Mouse (Mus musculus) neural tube, embryonic 12.5 days (tissue): ENCODE results near the gene Dusp6. TPM values are rescaled to one million over a fixed set of nuclear protein-coding genes. Genes with fewer than 3 reads are reported as not detected.

Experiments
- ATAC-seq: fragments of 200-750 bp; cut with Nextera tagmentation; 2 replicates; pipeline ENCODE4 v1.8.0; 2017; ENCODE audit warnings: low read depth, mild to moderate bottlenecking, moderate TSS enrichment, moderate library complexity; ENCODE audit not compliant: low FRiP score
- H3K27ac ChIP-seq: fragments of 300-500 bp; sonication (generic); 2 replicates; pipeline ENCODE4 v1.5.1; 2016
- H3K27me3 ChIP-seq: fragments of 300-500 bp; sonication (generic); replicated peaks from 2 replicates; pipeline ENCODE4 v1.6.1; 2016; ENCODE audit warnings: mild to moderate bottlenecking
- H3K36me3 ChIP-seq: fragments of 300-500 bp; sonication (generic); 2 replicates; pipeline ENCODE4 v1.6.1; 2016; ENCODE audit warnings: mild to moderate bottlenecking
- H3K4me1 ChIP-seq: fragments of 300-500 bp; sonication (generic); 2 replicates; pipeline ENCODE4 v1.6.1; 2016
- H3K4me2 ChIP-seq: fragments of 300-500 bp; sonication (generic); replicated peaks from 2 replicates; pipeline ENCODE4 v1.6.1; 2016; ENCODE audit warnings: mild to moderate bottlenecking
- H3K4me3 ChIP-seq: fragments of 300-500 bp; sonication (generic); 2 replicates; pipeline ENCODE4 v1.5.1; 2016
- H3K9ac ChIP-seq: fragments of 300-500 bp; sonication (generic); 2 replicates; pipeline ENCODE4 v1.6.1; 2016; ENCODE audit warnings: mild to moderate bottlenecking
- H3K9me3 ChIP-seq: fragments of 300-500 bp; sonication (generic); 2 replicates; pipeline ENCODE4 v1.6.1; 2016; ENCODE audit warnings: mild to moderate bottlenecking
- WGBS: fragments of 180-500 bp; shearing (Covaris S2); methylation state at CpG from one replicate; pipeline ENCODE4 v1.1.7; 2016; 5-methylcytosine and 5-hydroxymethylcytosine counted together
- polyA plus RNA-seq: library from polyadenylated mRNA; unstranded; fragments of >200 nt; fragmentation: Nextera tagmentation; extraction: Ambion mirVana; gene quantifications from 2 replicates; pipeline ENCODE4 v1.2.1, GENCODE M21; 2016

Dusp6 gene
- polyA plus RNA-seq, 1 experiment from 2014 or later = 38.7 TPM

DNA sequence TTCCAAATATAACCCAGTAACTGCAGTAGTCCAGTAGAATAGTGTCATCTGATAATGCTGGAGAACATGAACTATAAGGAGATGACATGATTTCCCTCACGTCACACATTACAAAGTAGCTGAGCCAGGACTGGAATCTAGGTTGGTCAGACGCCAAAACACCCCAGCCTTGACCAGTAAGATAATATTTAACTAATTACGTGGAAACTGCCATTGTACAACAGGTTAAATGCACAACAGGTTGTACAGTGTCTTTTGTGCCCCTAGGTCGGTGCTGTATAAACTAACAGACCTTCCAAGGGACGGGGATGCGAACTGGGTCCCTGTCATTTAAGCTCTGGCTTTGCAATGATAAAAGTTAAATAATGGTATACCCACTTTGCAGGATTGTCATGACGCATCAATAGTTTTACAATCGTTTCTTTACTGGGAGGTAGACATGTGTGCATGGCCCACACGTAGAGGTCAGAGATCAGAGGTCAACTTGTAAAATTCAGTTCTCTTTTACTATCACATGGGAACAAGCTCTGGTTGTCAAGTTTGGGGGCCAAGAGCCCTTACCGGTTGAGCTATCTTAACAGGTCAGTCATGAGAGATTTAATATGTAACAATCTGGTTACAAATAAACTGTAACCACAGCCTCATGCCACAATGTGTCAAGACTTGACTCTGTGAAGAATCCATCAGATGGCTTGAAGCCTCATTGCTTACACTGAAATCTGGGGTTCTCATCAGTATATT, 7.0 kb upstream of the Dusp6 start:
- Histone ChIP-seq H3K4me1 (0 out of 2 replicates have a peak, but pooled peaks cover 2% of the 10 kb centered on the region), H3K27me3 (no peaks in the 10 kb centered on the region)
- WGBS = 85% methylated on average over 10 of the region's 10 CpGs

DNA sequence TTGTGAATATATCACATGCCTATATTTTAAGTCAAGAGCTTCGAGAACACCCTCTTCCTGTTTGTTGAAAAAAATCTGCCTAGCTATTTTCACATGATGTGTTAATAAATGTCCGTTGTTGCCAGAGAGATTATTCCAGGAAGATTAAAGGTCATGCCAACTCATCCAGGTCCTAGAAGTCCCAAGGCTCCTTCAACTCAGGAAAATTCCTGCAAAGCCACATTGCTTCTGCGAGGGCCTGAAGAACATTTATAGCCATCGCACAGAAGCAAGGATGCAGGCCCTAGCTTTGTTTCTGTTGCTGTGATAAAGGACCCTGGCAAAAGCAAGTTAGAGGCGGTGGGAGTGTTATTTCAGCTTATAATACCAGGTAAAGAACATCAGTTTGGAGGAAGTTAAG, 5.5 kb upstream of the Dusp6 start:
- Histone ChIP-seq H3K4me3 (no peak overlapping the region), H3K27ac (no peak overlapping the region), H3K4me2 (no peak overlapping the region), H3K4me1 (peaks cover 12% of the 10 kb centered on the region), H3K9ac (no peak overlapping the region), H3K9me3 (no peaks in the 10 kb centered on the region), H3K36me3 (no peaks in the 10 kb centered on the region), H3K27me3 (no peaks in the 10 kb centered on the region)
- WGBS = 83% methylated on average over 5 of the region's 5 CpGs
- no peak for ATAC-seq

More for the DNA sequence above, 7.0 kb upstream of the Dusp6 start:
- Histone ChIP-seq H3K9ac (no peak overlapping the region), H3K9me3 (no peaks in the 10 kb centered on the region), H3K27ac (no peak overlapping the region), H3K4me3 (no peak overlapping the region), H3K4me2 (no peak overlapping the region), H3K36me3 (no peaks in the 10 kb centered on the region)
- no peak for ATAC-seq

DNA sequence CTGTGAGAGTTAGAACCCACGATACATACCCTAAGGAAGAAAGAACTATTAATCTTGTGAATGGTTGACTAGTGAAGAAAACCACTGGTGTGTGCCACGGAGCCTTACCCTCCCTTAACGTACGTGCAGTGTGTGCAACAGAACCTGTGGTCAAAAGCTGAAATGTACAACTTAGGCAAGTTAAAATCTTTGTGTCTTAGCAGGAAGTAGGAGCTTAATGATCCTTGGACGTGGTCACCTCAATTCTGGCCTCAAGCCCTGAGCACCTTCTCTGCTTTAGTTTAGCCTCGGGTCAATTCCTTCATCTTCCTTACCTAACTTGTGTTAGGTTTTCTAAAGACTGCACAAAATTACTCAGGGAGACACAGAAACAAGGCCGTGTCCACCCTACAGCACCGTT, 3.2 kb upstream of the Dusp6 start:
- WGBS = 78% methylated on average over 8 of the region's 8 CpGs
- Histone ChIP-seq H3K9ac (no peak overlapping the region), H3K4me2 (no peak overlapping the region), H3K4me1 (peaks cover 25% of the 10 kb centered on the region), H3K27me3 (no peaks in the 10 kb centered on the region), H3K9me3 (no peaks in the 10 kb centered on the region), H3K36me3 (no peaks in the 10 kb centered on the region), H3K27ac (no peak overlapping the region), H3K4me3 (no peak overlapping the region)
- ATAC-seq = no peak

- WGBS = under 1% methylated on average over 30 of the region's 30 CpGs
- peak; percentile 8 for ATAC-seq
- Histone ChIP-seq H3K27ac (peak overlapping the region; percentile 72), H3K9me3 (no peaks in the 10 kb centered on the region), H3K4me1 (peaks cover 31% of the 10 kb centered on the region), H3K9ac (peak overlapping the region; percentile 80), H3K27me3 (no peaks in the 10 kb centered on the region), H3K4me3 (peak overlapping the region; percentile 66), H3K4me2 (peak overlapping the region; percentile 85), H3K36me3 (no peaks in the 10 kb centered on the region)
Observed at GRCm38 (mm10) chr10:99261151-99261635, 1.8 kb upstream of the Dusp6 start.

- Histone ChIP-seq H3K4me1 (peaks cover 34% of the 10 kb centered on the region), H3K4me2 (peak overlapping the region; percentile 85), H3K36me3 (no peaks in the 10 kb centered on the region), H3K9me3 (no peaks in the 10 kb centered on the region), H3K9ac (peak overlapping the region; percentile 80), H3K4me3 (peak overlapping the region; percentile 66), H3K27ac (peak overlapping the region; percentile 72), H3K27me3 (no peaks in the 10 kb centered on the region)
- peak; percentile 52 for ATAC-seq
- WGBS = under 1% methylated on average over 62 of the region's 62 CpGs
Observed at GRCm38 (mm10) chr10:99261636-99262318, 1.3 kb upstream of the Dusp6 start.

GRCm38 (mm10) chr10:99262319-99262866, 638 bp upstream of the Dusp6 start:
- no peaks in the 10 kb centered on the region for H3K36me3 ChIP-seq
- no peaks in the 10 kb centered on the region for H3K27me3 ChIP-seq
- no peaks in the 10 kb centered on the region for H3K9me3 ChIP-seq
- H3K4me2 ChIP-seq = peak overlapping the region; percentile 85
- peak; percentile 46 for ATAC-seq
- peak overlapping the region; percentile 80 for H3K9ac ChIP-seq
- peak overlapping the region; percentile 72 for H3K27ac ChIP-seq
- H3K4me3 ChIP-seq = peak overlapping the region; percentile 66
- under 1% methylated on average over 20 of the region's 20 CpGs for WGBS
- peaks cover 34% of the 10 kb centered on the region for H3K4me1 ChIP-seq

- no peaks in the 10 kb centered on the region for H3K27me3 ChIP-seq
- no peaks in the 10 kb centered on the region for H3K9me3 ChIP-seq
- H3K27ac ChIP-seq = peak overlapping the region; percentile 71
- peaks cover 41% of the 10 kb centered on the region for H3K4me1 ChIP-seq
- peak overlapping the region; percentile 66 for H3K4me3 ChIP-seq
- peak overlapping the region; percentile 86 for H3K9ac ChIP-seq
- WGBS = under 1% methylated on average over 66 of the region's 66 CpGs
- H3K36me3 ChIP-seq = no peaks in the 10 kb centered on the region
- H3K4me2 ChIP-seq = peak overlapping the region; percentile 85
- peak; percentile 51 for ATAC-seq
Observed at GRCm38 (mm10) chr10:99263419-99264221, 589 bp downstream of the Dusp6 start.

DNA sequence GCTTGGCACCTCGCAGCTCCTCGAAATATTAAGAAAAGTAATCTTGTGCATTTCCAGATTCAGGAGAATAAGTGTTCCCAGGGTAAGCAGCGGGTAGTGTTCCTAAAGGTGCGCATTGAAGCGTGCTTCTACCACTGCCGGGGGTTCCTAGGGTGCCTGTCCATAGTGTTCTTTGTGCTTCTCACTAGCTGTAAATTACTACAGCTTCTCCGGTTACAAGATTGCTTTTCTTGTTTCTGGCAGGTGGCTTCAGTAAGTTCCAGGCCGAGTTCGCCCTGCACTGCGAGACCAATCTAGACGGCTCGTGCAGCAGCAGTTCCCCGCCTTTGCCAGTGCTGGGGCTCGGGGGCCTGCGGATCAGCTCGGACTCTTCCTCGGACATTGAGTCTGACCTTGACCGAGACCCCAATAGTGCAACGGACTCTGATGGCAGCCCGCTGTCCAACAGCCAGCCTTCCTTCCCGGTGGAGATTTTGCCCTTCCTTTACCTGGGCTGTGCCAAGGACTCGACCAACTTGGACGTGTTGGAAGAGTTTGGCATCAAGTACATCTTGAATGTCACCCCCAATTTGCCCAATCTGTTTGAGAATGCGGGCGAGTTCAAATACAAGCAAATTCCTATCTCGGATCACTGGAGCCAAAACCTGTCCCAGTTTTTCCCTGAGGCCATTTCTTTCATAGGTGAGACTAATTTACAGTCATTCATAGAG, 1.4 kb downstream of the Dusp6 start:
- ATAC-seq = no peak
- Histone ChIP-seq H3K36me3 (no peaks in the 10 kb centered on the region), H3K4me2 (peak overlapping the region; percentile 85), H3K4me3 (peak overlapping the region; percentile 66), H3K4me1 (peaks cover 49% of the 10 kb centered on the region), H3K27ac (no peak overlapping the region; the same call in 1 of the 2 replicates), H3K9me3 (no peaks in the 10 kb centered on the region), H3K27me3 (no peaks in the 10 kb centered on the region), H3K9ac (peak overlapping the region; percentile 86)
- WGBS = under 1% methylated on average over 26 of the region's 26 CpGs

GRCm38 (mm10) chr10:99265011-99265694, 2.1 kb downstream of the Dusp6 start:
- H3K27me3 ChIP-seq = no peaks in the 10 kb centered on the region
- 0 out of 2 replicates have a peak overlapping the region, but pooled peaks have one; percentile 2 for H3K27ac ChIP-seq
- no peaks in the 10 kb centered on the region for H3K9me3 ChIP-seq
- 1% methylated on average over 7 of the region's 7 CpGs for WGBS
- peak overlapping the region; percentile 85 for H3K4me2 ChIP-seq
- no peak for ATAC-seq
- H3K4me3 ChIP-seq = peak overlapping the region; percentile 66
- no peaks in the 10 kb centered on the region for H3K36me3 ChIP-seq
- H3K9ac ChIP-seq = peak overlapping the region; percentile 86
- H3K4me1 ChIP-seq = peaks cover 55% of the 10 kb centered on the region

- 25% methylated on average over 14 of the region's 14 CpGs for WGBS
- H3K9me3 ChIP-seq = no peaks in the 10 kb centered on the region
- H3K4me3 ChIP-seq = peak overlapping the region; percentile 66
Observed at GRCm38 (mm10) chr10:99266025-99266424, 3.0 kb downstream of the Dusp6 start.

GRCm38 (mm10) chr10:99267621-99268020, 4.6 kb downstream of the Dusp6 start:
- H3K4me2 ChIP-seq = 0 out of 2 replicates have a peak overlapping the region, but pooled peaks have one; percentile 0
- WGBS = 82% methylated on average over 1 of the region's 1 CpGs
- no peak overlapping the region for H3K4me3 ChIP-seq
- H3K36me3 ChIP-seq = no peaks in the 10 kb centered on the region
- H3K4me1 ChIP-seq = peaks cover 48% of the 10 kb centered on the region
- H3K27ac ChIP-seq = no peak overlapping the region
- no peaks in the 10 kb centered on the region for H3K27me3 ChIP-seq
- H3K9me3 ChIP-seq = no peaks in the 10 kb centered on the region
- ATAC-seq = no peak
- no peak overlapping the region for H3K9ac ChIP-seq

More at GRCm38 (mm10) chr10:99266025-99266424, 3.0 kb downstream of the Dusp6 start:
- no peak overlapping the region for H3K27ac ChIP-seq
- peak overlapping the region; percentile 33 for H3K9ac ChIP-seq
- peak overlapping the region; percentile 85 for H3K4me2 ChIP-seq
- H3K4me1 ChIP-seq = peaks cover 59% of the 10 kb centered on the region
- no peak for ATAC-seq
- no peaks in the 10 kb centered on the region for H3K36me3 ChIP-seq
- no peaks in the 10 kb centered on the region for H3K27me3 ChIP-seq
